Comparison of ENCODE assay signal across 15 mouse cellular contexts in the genomic region with DNA sequence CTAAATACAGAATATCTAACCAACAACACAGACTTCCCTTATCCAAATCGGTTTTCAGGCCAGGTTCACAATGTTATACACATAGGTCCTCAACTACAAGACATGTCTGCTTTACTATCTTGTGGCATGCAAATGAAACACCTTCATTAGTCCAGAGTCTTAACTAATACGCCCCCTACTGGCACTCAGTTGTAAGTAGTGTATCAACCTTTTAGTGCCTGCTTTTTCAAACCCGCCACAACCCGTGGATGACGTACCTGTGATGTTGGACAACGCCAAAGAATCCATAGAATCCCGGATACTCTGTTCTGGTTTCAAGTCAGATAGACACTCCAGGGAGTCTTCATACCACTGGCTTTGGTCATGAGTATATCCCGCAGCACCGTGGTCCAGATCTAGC.
DNase-seq lines count a peak whose midpoint lies in the region; ATAC-seq and TF ChIP-seq lines count a peak whose summit lies in the region.
"Had no signal": no experiment of that assay in that cellular context is flagged by ENCODE, and none has a peak within 500 bp of the region (broad histone marks: within the 10 kb centered on the region; RNA-seq: fewer than 3 reads in every experiment).

No protein-coding gene starts in this region.

- no peak for TF ChIP-seq POLR2A in heart, adult 2 months (IDR thresholded peaks at IDR 0.05; ENCODE audit: insufficient read depth, low read depth, low read length)

- intact Hi-C loops in heart, adult 2 months (cut with DNase I), result loop anchor here (5.0 kb wide), 1 partner anchor 45 kb away; no protein-coding TSS in a partner anchor
- intact Hi-C loops in gastrocnemius, postnatal 36 days (cut with DNase I), result no loop called here

- H3K4me3 ChIP-seq in heart, adult 2 months, result no peak overlapping the region
- no peak overlapping the region for H3K4me3 ChIP-seq in lung, embryonic 14.5 days (ENCODE audit: low read depth, low read length)
- peak overlapping the region; percentile 58 to 67 for H3K4me3 ChIP-seq in ES-E14 (ENCODE audit: insufficient read depth in 1 of 2, low read depth in 1 of 2, low read length in 2 of 2, poor library complexity in 1 of 2, severe bottlenecking in 1 of 2)
- H3K4me3 ChIP-seq in forebrain, embryonic 14.5 days (ENCODE audit: low read depth, low read length), result no peak overlapping the region
- H3K4me3 ChIP-seq: embryonic facial prominence, embryonic 13.5 days; hindbrain, embryonic 12.5 days; megakaryocyte, embryonic 14.5 days had no signal

- TF ChIP-seq EP300 in heart, adult 2 months (IDR thresholded peaks at IDR 0.05; ENCODE audit: insufficient read depth, low read depth, low read length), result no peak

- in situ Hi-C loops in ES-E14 (cut with MboI; ENCODE audit: low sequenced_read_pairs in 2 of 2, unreplicated experiment in 2 of 2), result no loop called here

- WGBS in heart, adult 2 months, result 90% methylated on average over 9 of the region's 9 CpGs
- WGBS in lung, embryonic 14.5 days, result 89% methylated on average over 9 of the region's 9 CpGs
- WGBS in forebrain, embryonic 14.5 days, result 95% methylated on average over 9 of the region's 9 CpGs

- DNase-seq in heart, adult 2 months, result no peak
- DNase-seq in heart, postnatal 4 days, result no peak
- no peak for DNase-seq in lung, embryonic 14.5 days
- DNase-seq in lung, adult 18-20 months, result no peak
- DNase-seq in ES-E14 (ENCODE audit: low read depth, low spot score), result no peak
- DNase-seq in gastrocnemius, postnatal 36 days, result no peak
- no peak for DNase-seq in forebrain, embryonic 14.5 days (ENCODE audit: low spot score)
- DNase-seq: cerebellum, adult 9-10 months; right cerebral cortex, adult 18-20 months had no signal

- ATAC-seq in lung, embryonic 14.5 days (ENCODE audit: insufficient read depth), result no peak
- ATAC-seq in megakaryocyte progenitor cell, adult 5-6 weeks (replicated peaks; ENCODE audit: poor library complexity), result peak; percentile 9; the same call in 1 of the 2 replicates
- no peak for ATAC-seq in forebrain, embryonic 14.5 days
- ATAC-seq: midbrain, embryonic 16.5 days; Patski had no signal

- no peaks in the 10 kb centered on the region for H3K4me1 ChIP-seq in heart, adult 2 months (ENCODE audit: control insufficient read depth, insufficient read depth, low read length)
- H3K4me1 ChIP-seq in lung, embryonic 14.5 days (ENCODE audit: insufficient read depth), result no peaks in the 10 kb centered on the region
- peaks cover 0 to 6% of the 10 kb centered on the region in 2 experiments; a peak in 2 of 4 replicates for H3K4me1 ChIP-seq in ES-E14 (ENCODE audit: control insufficient read depth in 2 of 2, insufficient read depth in 2 of 2, low read length in 2 of 2, poor library complexity in 1 of 2)
- H3K4me1 ChIP-seq in forebrain, embryonic 14.5 days (ENCODE audit: control insufficient read depth, insufficient read depth, low read length), result no peaks in the 10 kb centered on the region
- H3K4me1 ChIP-seq: embryonic facial prominence, embryonic 13.5 days; hindbrain, embryonic 12.5 days; megakaryocyte, embryonic 14.5 days had no signal

- no peak overlapping the region for H3K27ac ChIP-seq in heart, adult 2 months
- H3K27ac ChIP-seq in lung, embryonic 14.5 days (ENCODE audit: low read depth), result no peak overlapping the region
- no peak overlapping the region for H3K27ac ChIP-seq in ES-E14 (ENCODE audit: insufficient read depth, low read depth, low read length, poor library complexity, severe bottlenecking)
- H3K27ac ChIP-seq in forebrain, embryonic 14.5 days (ENCODE audit: low read depth, low read length), result no peak overlapping the region
- H3K27ac ChIP-seq: embryonic facial prominence, embryonic 13.5 days; hindbrain, embryonic 12.5 days had no signal

- H3K9ac ChIP-seq in heart, adult 2 months (ENCODE audit: low read depth, low read length), result no peak overlapping the region
- no peak overlapping the region for H3K9ac ChIP-seq in lung, embryonic 14.5 days
- H3K9ac ChIP-seq in ES-E14 (ENCODE audit: insufficient read depth, low read depth, low read length, poor library complexity, severe bottlenecking), result peak overlapping the region; percentile 73
- H3K9ac ChIP-seq in forebrain, embryonic 14.5 days (ENCODE audit: low read length), result no peak overlapping the region
- H3K9ac ChIP-seq: embryonic facial prominence, embryonic 13.5 days; hindbrain, embryonic 12.5 days had no signal

- TF ChIP-seq CTCF in heart, adult 2 months (IDR thresholded peaks at IDR 0.05), result peak; percentile 67
- TF ChIP-seq CTCF in lung, embryonic 14.5 days (IDR thresholded peaks at IDR 0.05; ENCODE audit: low read depth), result peak; percentile 24; the same call in 1 of the 2 replicates

- H3K4me2 ChIP-seq in lung, embryonic 14.5 days, result no peak overlapping the region
- H3K4me2 ChIP-seq in forebrain, embryonic 14.5 days (ENCODE audit: low read length), result no peak overlapping the region
- H3K4me2 ChIP-seq: embryonic facial prominence, embryonic 13.5 days; hindbrain, embryonic 12.5 days had no signal

- H3K9me3 ChIP-seq in lung, embryonic 14.5 days (ENCODE audit: low read depth, low read length), result no peaks in the 10 kb centered on the region
- no peaks in the 10 kb centered on the region for H3K9me3 ChIP-seq in ES-E14 (ENCODE audit: control insufficient read depth, insufficient read depth, low read depth, low read length)
- no peaks in the 10 kb centered on the region for H3K9me3 ChIP-seq in forebrain, embryonic 14.5 days (replicated peaks; ENCODE audit: control insufficient read depth, low read length)
- H3K9me3 ChIP-seq: embryonic facial prominence, embryonic 13.5 days; hindbrain, embryonic 12.5 days had no signal

- no peaks in the 10 kb centered on the region for H3K36me3 ChIP-seq in heart, adult 2 months (ENCODE audit: control insufficient read depth, insufficient read depth, low read length)
- H3K36me3 ChIP-seq in lung, embryonic 14.5 days (ENCODE audit: insufficient read depth), result peaks cover 82% of the 10 kb centered on the region
- H3K36me3 ChIP-seq in ES-E14 (ENCODE audit: control insufficient read depth, insufficient read depth, low read length, poor library complexity, severe bottlenecking), result peaks cover 4% of the 10 kb centered on the region; the same call in 1 of the 2 replicates
- peaks cover 22% of the 10 kb centered on the region for H3K36me3 ChIP-seq in forebrain, embryonic 14.5 days (ENCODE audit: control insufficient read depth, insufficient read depth, low read length)

- H3K27me3 ChIP-seq in heart, adult 2 months (ENCODE audit: control insufficient read depth, insufficient read depth, low read length), result no peaks in the 10 kb centered on the region
- H3K27me3 ChIP-seq in lung, embryonic 14.5 days (ENCODE audit: insufficient read depth, low read length), result no peaks in the 10 kb centered on the region
- H3K27me3 ChIP-seq in forebrain, embryonic 14.5 days (replicated peaks; ENCODE audit: control insufficient read depth, insufficient read depth, low read length), result no peaks in the 10 kb centered on the region
- H3K27me3 ChIP-seq: embryonic facial prominence, embryonic 13.5 days; hindbrain, embryonic 12.5 days; megakaryocyte, embryonic 14.5 days; Patski had no signal

- no peaks in the 10 kb centered on the region; the same call in 1 of the 2 replicates for H3K79me2 ChIP-seq in heart, adult 2 months (replicated peaks; ENCODE audit: control insufficient read depth, insufficient read depth, low read length)

TF ChIP-seq in ES-E14, 5 proteins besides CTCF, POLR2A, EP300 and RAD21:
- TF ChIP-seq HCFC1 (IDR thresholded peaks at IDR 0.05; ENCODE audit: borderline replicate concordance, insufficient read depth, low read length), result no peak
- TF ChIP-seq MAFK (IDR thresholded peaks at IDR 0.05; ENCODE audit: insufficient read depth, low read depth, low read length), result no peak
- no peak for TF ChIP-seq ZC3H11A (IDR thresholded peaks at IDR 0.05; ENCODE audit: borderline replicate concordance, low read depth, low read length)
- no peak for TF ChIP-seq CHD2 (IDR thresholded peaks at IDR 0.05; ENCODE audit: low read depth, low read length)
- no peak for TF ChIP-seq ZNF384 (IDR thresholded peaks at IDR 0.05; ENCODE audit: low read depth, low read length)

Comparison
In these comparisons a context has a peak if more than half of its experiments do, and no peak if none do; other contexts are left out.
1. H3K4me3 ChIP-seq: peak in ES-E14 (2 of 2); none in heart, adult 2 months (single experiment), lung, embryonic 14.5 days (single experiment) and forebrain, embryonic 14.5 days (single experiment).